Mouse (Mus musculus) midbrain, embryonic 14.5 days (tissue): ENCODE results near the gene 1700017D01Rik. TPM values are rescaled to one million over a fixed set of nuclear protein-coding genes. Genes with fewer than 3 reads are reported as not detected.
"Not testable (repeated sequence)": the region's sequence is repeated elsewhere in the genome, so short reads cannot be mapped to it uniquely, and the experiment has no call there.

Experiments used
- ATAC-seq: fragments of 200-750 bp; cut with Nextera tagmentation; 2 replicates; pipeline ENCODE4 v1.8.0; 2017; ENCODE audit warnings: moderate number of reproducible peaks, moderate library complexity; ENCODE audit not compliant: low FRiP score, low TSS enrichment
- DNase-seq: peaks from one replicate; pipeline ENCODE4 v3.0.0-alpha.2; 2015
- H3K27ac ChIP-seq: fragments of 300-500 bp; sonication (generic); replicated peaks from 2 replicates; pipeline ENCODE4 v1.5.1; 2014; ENCODE audit warnings: mild to moderate bottlenecking, low read depth, low read length, moderate library complexity
- H3K27me3 ChIP-seq: fragments of 300-500 bp; sonication (generic); 2 replicates; pipeline ENCODE4 v1.6.1; 2014; ENCODE audit warnings: low read length, control low read depth, mixed read lengths; ENCODE audit not compliant: control insufficient read depth, insufficient read depth
- H3K36me3 ChIP-seq: fragments of 300-500 bp; sonication (generic); 2 replicates; pipeline ENCODE4 v1.6.1; 2014; ENCODE audit warnings: low read length, control low read depth; ENCODE audit not compliant: control insufficient read depth, insufficient read depth
- H3K4me1 ChIP-seq: fragments of 300-500 bp; sonication (generic); 2 replicates; pipeline ENCODE4 v1.6.1; 2014; ENCODE audit warnings: mild to moderate bottlenecking, antibody characterized with exemption, low read length, control low read depth; ENCODE audit not compliant: control insufficient read depth, insufficient read depth
- H3K4me2 ChIP-seq: fragments of 300-500 bp; sonication (generic); 2 replicates; pipeline ENCODE4 v1.6.1; 2014; ENCODE audit warnings: mild to moderate bottlenecking, low read length, moderate library complexity
- H3K4me3 ChIP-seq: fragments of 300-500 bp; sonication (generic); replicated peaks from 2 replicates; pipeline ENCODE4 v1.5.1; 2014; ENCODE audit warnings: low read depth, low read length
- H3K9ac ChIP-seq: fragments of 300-500 bp; sonication (generic); replicated peaks from 2 replicates; pipeline ENCODE4 v1.6.1; 2014; ENCODE audit warnings: mild to moderate bottlenecking, low read length, moderate library complexity
- H3K9me3 ChIP-seq: fragments of 300-500 bp; sonication (generic); 2 replicates; pipeline ENCODE4 v1.6.1; 2016; ENCODE audit warnings: low read length, control low read depth, mixed read lengths; ENCODE audit not compliant: control insufficient read depth
- WGBS: fragments of 180-500 bp; shearing (Covaris S2); extraction: QIAGEN DNeasy Blood & Tissue Kit; methylation state at CpG from one replicate; pipeline ENCODE4 v1.1.7; 2014; 5-methylcytosine and 5-hydroxymethylcytosine counted together
- polyA plus RNA-seq: library from polyadenylated mRNA; unstranded; fragments of >200 nt; fragmentation: Nextera tagmentation; extraction: Ambion mirVana; gene quantifications from 2 replicates; pipeline ENCODE4 v1.2.1, GENCODE M21; 2014

Gene 1700017D01Rik
- polyA plus RNA-seq, 1 experiment from 2014 or later = not detected

DNA sequence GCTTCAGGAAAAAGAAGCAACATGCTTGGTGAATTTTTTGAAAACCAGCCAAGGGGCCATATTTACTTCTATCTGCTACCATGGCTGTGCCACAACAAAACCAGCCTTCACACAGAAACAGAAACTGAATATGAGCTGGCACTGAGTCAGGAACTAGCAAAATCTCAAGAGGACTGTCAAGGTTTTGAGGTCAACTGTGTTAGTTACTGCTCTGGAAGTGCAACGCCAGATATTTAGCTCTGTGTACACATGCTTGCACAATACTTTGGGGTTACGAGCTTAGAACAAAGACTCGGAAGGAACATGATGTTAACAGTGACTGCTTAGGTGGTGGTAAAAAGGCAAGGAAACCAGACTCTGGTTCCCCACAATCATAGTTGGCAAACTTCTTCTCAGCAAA is 22.9 kb downstream of the 1700017D01Rik start:
- H3K4me3 ChIP-seq = no peak overlapping the region
- WGBS = 84% methylated on average over 3 of the region's 3 CpGs
- H3K36me3 ChIP-seq = no peaks in the 10 kb centered on the region
- ATAC-seq = no peak
- H3K27ac ChIP-seq = no peak overlapping the region
- no peak overlapping the region for H3K4me2 ChIP-seq
- no peaks in the 10 kb centered on the region for H3K9me3 ChIP-seq
- no peak overlapping the region for H3K9ac ChIP-seq
- DNase-seq = no peak
- H3K27me3 ChIP-seq = no peaks in the 10 kb centered on the region
- H3K4me1 ChIP-seq = no peaks in the 10 kb centered on the region

DNA sequence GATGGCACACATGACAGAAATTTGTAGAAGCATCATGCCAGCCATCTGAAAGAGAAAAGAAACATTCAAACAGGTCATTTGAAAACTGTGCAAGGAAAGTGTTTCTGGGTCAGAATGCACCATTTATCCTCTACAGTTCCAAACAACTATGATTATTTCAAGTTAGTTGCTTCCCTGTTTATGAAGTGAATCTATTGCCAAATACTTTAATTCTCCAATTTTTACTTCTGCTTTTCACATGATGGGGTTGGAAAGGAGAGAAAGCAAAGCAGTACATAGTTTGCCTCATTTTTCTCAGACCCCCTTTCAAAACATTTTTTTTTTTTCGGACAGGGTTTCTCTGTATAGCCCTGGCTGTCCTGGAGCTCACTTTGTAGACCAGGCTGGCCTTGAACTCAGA is 28.8 kb downstream of the 1700017D01Rik start:
- ATAC-seq = no peak
- H3K27me3 ChIP-seq = no peaks in the 10 kb centered on the region
- WGBS = 88% methylated on average over 1 of the region's 1 CpGs
- DNase-seq = no peak
- no peaks in the 10 kb centered on the region for H3K9me3 ChIP-seq
- H3K4me2 ChIP-seq = no peak overlapping the region
- no peaks in the 10 kb centered on the region for H3K36me3 ChIP-seq
- H3K4me1 ChIP-seq = no peaks in the 10 kb centered on the region
- no peak overlapping the region for H3K9ac ChIP-seq
- no peak overlapping the region for H3K27ac ChIP-seq
- H3K4me3 ChIP-seq = no peak overlapping the region

DNA sequence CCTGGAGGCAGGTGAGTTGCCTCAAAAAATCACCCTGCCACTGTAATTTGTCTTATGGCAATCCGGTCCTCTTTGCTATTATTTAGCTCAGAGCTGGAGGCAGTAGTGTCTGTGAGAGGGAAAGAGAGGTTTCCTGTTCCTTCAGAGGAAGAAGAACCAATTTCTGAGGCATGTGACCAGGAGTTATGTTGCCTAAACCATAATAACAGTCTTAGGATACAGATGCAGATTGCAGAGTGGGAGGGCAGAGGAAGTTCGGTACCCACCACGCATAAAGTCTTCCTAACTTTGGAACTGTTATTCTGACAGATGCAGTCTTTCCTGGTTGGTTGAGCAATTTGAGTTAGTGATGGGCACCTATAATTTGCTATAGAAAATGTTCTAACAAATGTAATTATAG is 32.3 kb downstream of the 1700017D01Rik start:
- Histone ChIP-seq H3K27me3 (no peaks in the 10 kb centered on the region), H3K9ac (no peak overlapping the region), H3K4me2 (no peak overlapping the region), H3K9me3 (no peaks in the 10 kb centered on the region), H3K27ac (no peak overlapping the region), H3K4me3 (no peak overlapping the region), H3K36me3 (no peaks in the 10 kb centered on the region), H3K4me1 (no peaks in the 10 kb centered on the region)
- 89% methylated on average over 3 of the region's 3 CpGs for WGBS
- ATAC-seq = no peak
- DNase-seq = no peak

DNA sequence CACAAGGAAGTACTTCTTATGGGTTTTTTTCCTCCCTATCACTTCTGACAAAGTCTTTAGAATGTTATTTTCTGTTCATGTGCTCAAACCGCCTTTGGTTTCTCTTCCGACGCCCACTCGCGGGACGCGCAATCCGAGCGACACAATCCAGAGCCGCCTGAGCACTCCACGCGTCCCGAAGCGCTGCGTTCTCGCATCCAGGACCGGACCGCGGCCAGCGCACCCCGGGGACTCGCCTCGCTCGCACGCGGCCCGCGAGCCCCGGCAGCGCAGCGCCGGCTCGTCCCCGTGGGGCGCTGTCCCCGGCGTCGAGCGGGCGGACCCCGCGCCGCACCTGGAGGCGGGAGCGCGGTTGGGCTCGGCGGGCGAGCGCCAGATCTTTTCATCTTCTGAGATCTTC is 38.5 kb downstream of the 1700017D01Rik start:
- not testable (repeated sequence) for H3K9ac ChIP-seq, H3K4me1 ChIP-seq, H3K27ac ChIP-seq, H3K36me3 ChIP-seq, H3K27me3 ChIP-seq, ATAC-seq, H3K9me3 ChIP-seq
- peak; percentile 31 for DNase-seq
- WGBS = 4% methylated on average over 50 of the region's 50 CpGs
- peak overlapping the region; percentile 29 for H3K4me3 ChIP-seq
- peak overlapping the region; percentile 54 for H3K4me2 ChIP-seq

DNA sequence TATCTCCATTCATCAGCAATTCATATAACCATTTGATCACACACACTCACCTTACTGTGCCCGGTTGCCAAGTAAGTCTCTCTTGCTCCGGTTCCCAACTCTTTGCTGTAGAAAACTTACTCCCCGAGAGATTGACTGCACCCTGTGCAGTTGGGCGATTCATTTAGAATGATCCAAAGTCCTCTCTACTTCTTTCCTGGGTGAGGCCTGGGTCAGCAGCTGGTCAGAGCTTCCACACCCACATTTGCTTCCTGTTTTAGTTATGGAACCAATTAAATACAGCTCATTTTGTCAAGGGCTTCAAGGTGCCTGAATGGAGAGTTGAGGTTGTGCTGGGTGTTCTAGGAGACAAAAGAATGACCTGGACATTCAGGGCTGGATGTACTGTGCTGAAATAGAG is 49.7 kb downstream of the 1700017D01Rik start, which contains the start of gene Ms4a8a:
Gene Ms4a8a (minus strand): TSS at position 169 of the 400 bp plus-strand sequence.
- H3K9me3 ChIP-seq = no peaks in the 10 kb centered on the region
- no peak within 1 kb of the TSS for H3K4me2 ChIP-seq
- H3K36me3 ChIP-seq = no peaks in the 10 kb centered on the region
- H3K4me1 ChIP-seq = no peaks in the 10 kb centered on the region
- DNase-seq (no peak), ATAC-seq (no peak)
- no peaks in the 10 kb centered on the region for H3K27me3 ChIP-seq
- WGBS = 90% methylated on average over 4 of the region's 4 CpGs
- no peak within 1 kb of the TSS for H3K9ac ChIP-seq
- H3K4me3 ChIP-seq = no peak within 1 kb of the TSS
- H3K27ac ChIP-seq = no peak within 1 kb of the TSS

DNA sequence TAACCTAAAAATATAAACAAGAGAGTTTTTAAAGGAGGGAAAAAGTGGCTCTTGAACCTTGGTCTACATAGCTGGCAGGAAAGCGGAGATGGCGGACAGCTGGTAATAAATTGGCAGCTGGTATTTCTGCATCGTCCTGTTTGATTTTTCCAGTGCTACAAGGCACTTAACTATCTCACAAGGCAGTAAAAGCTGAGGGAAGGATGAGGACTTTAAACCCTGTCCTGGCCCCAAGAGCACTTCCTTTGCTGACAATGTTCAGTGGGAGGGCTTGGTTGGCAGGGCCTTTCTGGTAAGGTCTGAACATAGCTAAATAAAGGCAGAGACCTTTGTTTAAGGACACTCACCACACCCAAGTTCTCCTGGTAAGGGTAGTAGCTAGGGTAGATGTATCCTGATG is 60.3 kb downstream of the 1700017D01Rik start:
- Histone ChIP-seq H3K27me3 (no peaks in the 10 kb centered on the region), H3K4me1 (no peaks in the 10 kb centered on the region), H3K9me3 (0 out of 2 replicates have a peak, but pooled peaks cover 4% of the 10 kb centered on the region), H3K9ac (no peak overlapping the region), H3K4me2 (no peak overlapping the region), H3K4me3 (no peak overlapping the region), H3K36me3 (no peaks in the 10 kb centered on the region), H3K27ac (no peak overlapping the region)
- 92% methylated on average over 3 of the region's 3 CpGs for WGBS
- ATAC-seq = no peak
- no peak for DNase-seq

DNA sequence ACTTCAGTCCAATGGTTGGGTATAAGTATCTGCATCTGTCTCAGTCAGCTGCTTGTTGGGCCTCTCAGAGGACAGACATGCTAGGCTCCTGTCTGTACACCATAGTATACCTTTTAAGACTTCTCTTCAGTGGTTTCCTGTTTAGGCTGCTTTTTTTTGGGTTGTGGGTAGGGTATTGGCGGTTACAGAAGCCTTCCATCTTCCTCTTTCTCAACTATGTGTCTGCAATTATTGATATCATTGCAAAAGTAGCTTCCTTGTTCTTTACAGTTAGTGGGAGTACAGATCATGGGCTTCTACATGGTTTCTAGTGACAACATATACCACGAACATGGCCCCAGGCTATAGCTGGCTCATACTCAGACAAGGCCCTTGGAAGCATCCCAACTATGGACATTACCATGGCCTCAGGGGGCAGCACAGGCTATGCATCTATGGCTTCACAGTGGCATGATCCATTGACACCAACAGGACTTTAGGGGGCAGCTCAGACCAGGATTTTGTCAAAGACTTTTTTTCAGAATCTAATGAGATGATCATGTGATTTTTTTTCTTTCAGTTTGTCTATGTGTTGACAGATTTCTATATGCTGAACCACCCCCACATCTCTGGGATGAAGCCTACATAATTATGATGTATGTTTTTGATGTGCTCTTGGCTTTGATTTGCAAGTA is 65.3 kb downstream of the 1700017D01Rik start:
- no peaks in the 10 kb centered on the region for H3K36me3 ChIP-seq
- H3K27me3 ChIP-seq = no peaks in the 10 kb centered on the region
- no peak for DNase-seq
- H3K9ac ChIP-seq = no peak overlapping the region
- no peak overlapping the region for H3K4me2 ChIP-seq
- H3K4me1 ChIP-seq = no peaks in the 10 kb centered on the region
- H3K9me3 ChIP-seq = 0 out of 2 replicates have a peak, but pooled peaks cover 4% of the 10 kb centered on the region
- WGBS = 81% methylated on average over 2 of the region's 2 CpGs
- ATAC-seq = no peak
- no peak overlapping the region for H3K4me3 ChIP-seq
- H3K27ac ChIP-seq = no peak overlapping the region

DNA sequence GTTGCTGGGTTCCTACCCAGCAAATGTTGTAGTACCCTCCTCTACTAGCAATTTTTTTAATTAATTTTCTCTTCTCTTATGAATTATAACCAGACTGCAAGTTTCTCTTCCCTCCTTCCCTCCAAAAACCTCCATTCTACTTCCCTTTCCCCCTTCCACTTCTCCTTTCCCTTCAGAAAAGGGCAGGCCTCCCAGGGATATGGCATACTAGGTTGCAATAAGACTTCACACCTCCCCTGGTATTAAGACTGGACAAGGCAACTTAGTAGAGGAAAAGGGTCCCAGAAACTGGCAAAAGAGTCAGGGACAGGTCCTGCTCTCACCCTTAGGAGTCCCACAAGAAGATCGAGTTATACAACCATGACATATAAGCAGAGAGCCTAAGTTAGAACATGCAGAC is 69.8 kb downstream of the 1700017D01Rik start:
- Histone ChIP-seq H3K27me3 (no peaks in the 10 kb centered on the region), H3K27ac (no peak overlapping the region), H3K9ac (no peak overlapping the region), H3K4me2 (no peak overlapping the region), H3K36me3 (no peaks in the 10 kb centered on the region), H3K9me3 (0 out of 2 replicates have a peak, but pooled peaks cover 2% of the 10 kb centered on the region), H3K4me1 (no peaks in the 10 kb centered on the region), H3K4me3 (no peak overlapping the region)
- 91% methylated on average over 1 of the region's 1 CpGs for WGBS
- no peak for ATAC-seq
- no peak for DNase-seq

DNA sequence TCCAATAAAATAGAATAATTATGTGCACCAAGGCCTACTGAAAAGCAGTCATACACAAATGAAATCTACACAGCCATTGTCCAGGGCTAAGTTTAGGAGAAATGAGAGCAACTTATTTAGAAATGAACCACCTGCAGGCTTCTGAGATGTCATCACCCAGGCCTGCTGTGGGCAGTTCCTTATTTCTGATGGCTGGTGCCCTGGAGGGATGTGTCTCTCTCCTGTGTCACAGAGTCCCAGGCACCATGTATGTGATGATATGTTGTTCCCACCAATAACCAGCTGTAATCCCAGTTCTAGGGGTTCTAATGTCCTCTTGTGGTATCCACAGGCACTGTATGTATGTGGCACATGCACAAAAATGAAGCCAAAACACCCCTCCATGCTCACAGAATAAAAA is 70.7 kb downstream of the 1700017D01Rik start:
- no peaks in the 10 kb centered on the region for H3K4me1 ChIP-seq
- no peaks in the 10 kb centered on the region for H3K27me3 ChIP-seq
- DNase-seq = no peak
- no peak overlapping the region for H3K4me2 ChIP-seq
- H3K27ac ChIP-seq = no peak overlapping the region
- no peak overlapping the region for H3K4me3 ChIP-seq
- no peaks in the 10 kb centered on the region for H3K9me3 ChIP-seq
- ATAC-seq = no peak
- no peak overlapping the region for H3K9ac ChIP-seq
- no peaks in the 10 kb centered on the region for H3K36me3 ChIP-seq
